Mouse (Mus musculus): Measurements from ENCODE around the gene Ubtf.

GRCm38 (mm10) chr11:102321931-102322330 is 2.4 kb upstream of the Ubtf start:
- TF ChIP-seq CTCF (IDR thresholded peaks at IDR 0.05), result no peak
- TF ChIP-seq POLR2A (IDR thresholded peaks at IDR 0.05; ENCODE audit: insufficient read depth, low read depth, low read length), result no peak
- no peak for TF ChIP-seq EP300 (IDR thresholded peaks at IDR 0.05; ENCODE audit: insufficient read depth, low read depth, low read length)
